Mouse (Mus musculus): ENCODE data around the gene Cradd.

GRCm38 (mm10) chr10:95156410-95156809 lies 167.5 kb downstream of the Cradd start:
- TF ChIP-seq CTCF (IDR thresholded peaks at IDR 0.05; ENCODE audit: extremely low read depth, insufficient read length, insufficient replicate concordance, low read depth, low read length) (peak; percentile 48; the same call in 1 of the 2 replicates), POLR2A (IDR thresholded peaks at IDR 0.05; ENCODE audit: low read depth, low read length) (no peak)

Measured in small intestine, adult 2 months (tissue).